Mouse (Mus musculus): ENCODE measurements at regions not wholly inside any gene's neighbourhood (a gene's known extent, or its start where the extent isn't known, plus 50 kb on each side); places are given as distances from the start of the nearest gene placed in this dataset.
A peak's percentile ranks its signal among the peaks of the same experiment; 100 is the strongest.

- no peaks in the 10 kb centered on the region for H3K27me3 ChIP-seq (ENCODE audit: insufficient read depth, low read length)
- no peaks in the 10 kb centered on the region for H3K4me1 ChIP-seq (replicated peaks; ENCODE audit: low read depth, low read length)
- H3K36me3 ChIP-seq (ENCODE audit: insufficient read depth, low read length): no peaks in the 10 kb centered on the region
- TF ChIP-seq POU5F1 (IDR thresholded peaks at IDR 0.05; ENCODE audit: borderline replicate concordance, low read length) (no peak), NANOG (IDR thresholded peaks at IDR 0.05; ENCODE audit: borderline replicate concordance, low read length) (no peak), CTCF (conservative IDR thresholded peaks at IDR 0.05; ENCODE audit: low read length) (no peak)
- no peaks in the 10 kb centered on the region for H3K9me3 ChIP-seq (ENCODE audit: low read length)
- H3K4me3 ChIP-seq (replicated peaks; ENCODE audit: low read length): no peak overlapping the region
These were observed 920.3 kb downstream of the Efna5 start for GRCm38 (mm10) chr17:61960837-61961236.

- no peaks in the 10 kb centered on the region for H3K36me3 ChIP-seq (ENCODE audit: insufficient read depth, low read length)
- TF ChIP-seq POU5F1 (IDR thresholded peaks at IDR 0.05; ENCODE audit: borderline replicate concordance, low read length) (no peak), CTCF (conservative IDR thresholded peaks at IDR 0.05; ENCODE audit: low read length) (no peak), NANOG (IDR thresholded peaks at IDR 0.05; ENCODE audit: borderline replicate concordance, low read length) (no peak)
- H3K4me3 ChIP-seq (replicated peaks; ENCODE audit: low read length): no peak overlapping the region
- H3K27me3 ChIP-seq (ENCODE audit: insufficient read depth, low read length): no peaks in the 10 kb centered on the region
- H3K9me3 ChIP-seq (ENCODE audit: low read length): no peaks in the 10 kb centered on the region
- no peaks in the 10 kb centered on the region for H3K4me1 ChIP-seq (replicated peaks; ENCODE audit: low read depth, low read length)
These were observed 920.9 kb downstream of the Efna5 start for GRCm38 (mm10) chr17:61960017-61960813.

GRCm38 (mm10) chr17:61917766-61918165 is 963.4 kb downstream of the Efna5 start:
- H3K27me3 ChIP-seq (ENCODE audit: insufficient read depth, low read length): no peaks in the 10 kb centered on the region
- H3K9me3 ChIP-seq (ENCODE audit: low read length): no peaks in the 10 kb centered on the region
- H3K36me3 ChIP-seq (ENCODE audit: insufficient read depth, low read length): no peaks in the 10 kb centered on the region
- TF ChIP-seq NANOG (IDR thresholded peaks at IDR 0.05; ENCODE audit: borderline replicate concordance, low read length) (no peak), CTCF (conservative IDR thresholded peaks at IDR 0.05; ENCODE audit: low read length) (no peak), POU5F1 (IDR thresholded peaks at IDR 0.05; ENCODE audit: borderline replicate concordance, low read length) (no peak)
- no peak overlapping the region for H3K4me3 ChIP-seq (replicated peaks; ENCODE audit: low read length)
- H3K4me1 ChIP-seq (replicated peaks; ENCODE audit: low read depth, low read length): no peaks in the 10 kb centered on the region

GRCm38 (mm10) chr17:61902898-61903297 is 978.2 kb downstream of the Efna5 start:
- peak; percentile 21; the same call in 1 of the 2 replicates for TF ChIP-seq CTCF (conservative IDR thresholded peaks at IDR 0.05; ENCODE audit: low read length)
- no peak for TF ChIP-seq POU5F1 (IDR thresholded peaks at IDR 0.05; ENCODE audit: borderline replicate concordance, low read length)
- Histone ChIP-seq H3K36me3 (ENCODE audit: insufficient read depth, low read length) (no peaks in the 10 kb centered on the region), H3K9me3 (ENCODE audit: low read length) (peaks cover 6% of the 10 kb centered on the region; the same call in 1 of the 2 replicates), H3K4me1 (replicated peaks; ENCODE audit: low read depth, low read length) (no peaks in the 10 kb centered on the region), H3K4me3 (replicated peaks; ENCODE audit: low read length) (no peak overlapping the region; the same call in 1 of the 2 replicates), H3K27me3 (ENCODE audit: insufficient read depth, low read length) (no peaks in the 10 kb centered on the region)

- H3K9me3 ChIP-seq (ENCODE audit: low read length): no peaks in the 10 kb centered on the region
- H3K27me3 ChIP-seq (ENCODE audit: insufficient read depth, low read length): no peaks in the 10 kb centered on the region
- no peaks in the 10 kb centered on the region for H3K36me3 ChIP-seq (ENCODE audit: insufficient read depth, low read length)
- TF ChIP-seq CTCF (conservative IDR thresholded peaks at IDR 0.05; ENCODE audit: low read length): no peak
- TF ChIP-seq POU5F1 (IDR thresholded peaks at IDR 0.05; ENCODE audit: borderline replicate concordance, low read length): no peak
- H3K4me3 ChIP-seq (replicated peaks; ENCODE audit: low read length): no peak overlapping the region
- H3K4me1 ChIP-seq (replicated peaks; ENCODE audit: low read depth, low read length): no peaks in the 10 kb centered on the region
These were observed 990.5 kb downstream of the Efna5 start for GRCm38 (mm10) chr17:61890631-61891030.

- TF ChIP-seq POU5F1 (IDR thresholded peaks at IDR 0.05; ENCODE audit: borderline replicate concordance, low read length) (no peak), NANOG (IDR thresholded peaks at IDR 0.05; ENCODE audit: borderline replicate concordance, low read length) (no peak), CTCF (conservative IDR thresholded peaks at IDR 0.05; ENCODE audit: low read length) (no peak)
- Histone ChIP-seq H3K4me3 (replicated peaks; ENCODE audit: low read length) (no peak overlapping the region), H3K4me1 (replicated peaks; ENCODE audit: low read depth, low read length) (no peaks in the 10 kb centered on the region), H3K27me3 (ENCODE audit: insufficient read depth, low read length) (no peaks in the 10 kb centered on the region), H3K9me3 (ENCODE audit: low read length) (no peaks in the 10 kb centered on the region), H3K36me3 (ENCODE audit: insufficient read depth, low read length) (no peaks in the 10 kb centered on the region)
These were observed 1015.0 kb downstream of the Efna5 start for GRCm38 (mm10) chr17:61866154-61866553.

- Histone ChIP-seq H3K27me3 (ENCODE audit: insufficient read depth, low read length) (no peaks in the 10 kb centered on the region), H3K4me3 (replicated peaks; ENCODE audit: low read length) (no peak overlapping the region), H3K9me3 (ENCODE audit: low read length) (no peaks in the 10 kb centered on the region), H3K4me1 (replicated peaks; ENCODE audit: low read depth, low read length) (no peaks in the 10 kb centered on the region), H3K36me3 (ENCODE audit: insufficient read depth, low read length) (no peaks in the 10 kb centered on the region)
- TF ChIP-seq NANOG (IDR thresholded peaks at IDR 0.05; ENCODE audit: borderline replicate concordance, low read length) (no peak), POU5F1 (IDR thresholded peaks at IDR 0.05; ENCODE audit: borderline replicate concordance, low read length) (no peak), CTCF (conservative IDR thresholded peaks at IDR 0.05; ENCODE audit: low read length) (no peak)
These were observed 1018.7 kb downstream of the Efna5 start for GRCm38 (mm10) chr17:61862437-61862836.

- no peaks in the 10 kb centered on the region for H3K4me1 ChIP-seq (replicated peaks; ENCODE audit: low read depth, low read length)
- H3K4me3 ChIP-seq (replicated peaks; ENCODE audit: low read length): no peak overlapping the region
- TF ChIP-seq POU5F1 (IDR thresholded peaks at IDR 0.05; ENCODE audit: borderline replicate concordance, low read length) (no peak), CTCF (conservative IDR thresholded peaks at IDR 0.05; ENCODE audit: low read length) (no peak), NANOG (IDR thresholded peaks at IDR 0.05; ENCODE audit: borderline replicate concordance, low read length) (no peak)
- no peaks in the 10 kb centered on the region for H3K9me3 ChIP-seq (ENCODE audit: low read length)
- H3K36me3 ChIP-seq (ENCODE audit: insufficient read depth, low read length): no peaks in the 10 kb centered on the region
- H3K27me3 ChIP-seq (ENCODE audit: insufficient read depth, low read length): no peaks in the 10 kb centered on the region
These were observed 1043.6 kb downstream of the Efna5 start for GRCm38 (mm10) chr17:61837555-61837954.

GRCm38 (mm10) chr17:61815490-61815889 is 1065.6 kb downstream of the Efna5 start:
- Histone ChIP-seq H3K36me3 (ENCODE audit: insufficient read depth, low read length) (no peaks in the 10 kb centered on the region), H3K4me1 (replicated peaks; ENCODE audit: low read depth, low read length) (no peaks in the 10 kb centered on the region), H3K9me3 (ENCODE audit: low read length) (no peaks in the 10 kb centered on the region), H3K4me3 (replicated peaks; ENCODE audit: low read length) (no peak overlapping the region), H3K27me3 (ENCODE audit: insufficient read depth, low read length) (no peaks in the 10 kb centered on the region)
- TF ChIP-seq CTCF (conservative IDR thresholded peaks at IDR 0.05; ENCODE audit: low read length): no peak
- TF ChIP-seq NANOG (IDR thresholded peaks at IDR 0.05; ENCODE audit: borderline replicate concordance, low read length): no peak
- TF ChIP-seq POU5F1 (IDR thresholded peaks at IDR 0.05; ENCODE audit: borderline replicate concordance, low read length): no peak
